Mouse (Mus musculus): Measurements from ENCODE around the gene Cds2.
"Not testable (repeated sequence)": the region's sequence is repeated elsewhere in the genome, so short reads cannot be mapped to it uniquely, and the experiment has no call there.

The Cds2 gene

GRCm38 (mm10) chr2:132265196-132265595 is 2.2 kb downstream of the Cds2 start:
- no peak for DNase-seq (ENCODE audit: low spot score in 2 of 2)

GRCm38 (mm10) chr2:132266086-132266485 is 3.1 kb downstream of the Cds2 start:
- no peak for DNase-seq (ENCODE audit: low spot score in 2 of 2)

GRCm38 (mm10) chr2:132269217-132269616 is 6.3 kb downstream of the Cds2 start:
- no peak for DNase-seq (ENCODE audit: low spot score in 2 of 2)

- no peak for DNase-seq (ENCODE audit: low spot score in 2 of 2)
These were observed 7.5 kb downstream of the Cds2 start for GRCm38 (mm10) chr2:132270331-132270951.

- DNase-seq (ENCODE audit: low spot score in 2 of 2) = no peak
These were observed 9.9 kb downstream of the Cds2 start for GRCm38 (mm10) chr2:132272694-132273389.

GRCm38 (mm10) chr2:132275527-132275926 is 12.6 kb downstream of the Cds2 start:
- no peak for DNase-seq (ENCODE audit: low spot score in 2 of 2)

GRCm38 (mm10) chr2:132276249-132276648 is 13.3 kb downstream of the Cds2 start:
- DNase-seq (ENCODE audit: low spot score in 2 of 2) = no peak

- DNase-seq (ENCODE audit: low spot score in 2 of 2) = no peak
These were observed 15.4 kb downstream of the Cds2 start for GRCm38 (mm10) chr2:132278273-132278853.

GRCm38 (mm10) chr2:132279336-132279882 is 16.5 kb downstream of the Cds2 start:
- DNase-seq (ENCODE audit: low spot score in 2 of 2) = no peak

- DNase-seq (ENCODE audit: low spot score in 2 of 2) = no peak
These were observed 17.0 kb downstream of the Cds2 start for GRCm38 (mm10) chr2:132279978-132280377.

- DNase-seq (ENCODE audit: low spot score in 2 of 2) = no peak
These were observed 17.7 kb downstream of the Cds2 start for GRCm38 (mm10) chr2:132280518-132281120.

GRCm38 (mm10) chr2:132281560-132282452 is 18.9 kb downstream of the Cds2 start:
- no peak for DNase-seq (ENCODE audit: low spot score in 2 of 2)

- DNase-seq (ENCODE audit: low spot score in 2 of 2) = no peak
These were observed 19.7 kb downstream of the Cds2 start for GRCm38 (mm10) chr2:132282453-132283174.

- no peak for DNase-seq (ENCODE audit: low spot score in 2 of 2)
These were observed 20.5 kb downstream of the Cds2 start for GRCm38 (mm10) chr2:132283236-132284070.

- no peak for DNase-seq (ENCODE audit: low spot score in 2 of 2)
These were observed 21.7 kb downstream of the Cds2 start for GRCm38 (mm10) chr2:132284492-132285139.

GRCm38 (mm10) chr2:132285722-132286121 is 22.8 kb downstream of the Cds2 start:
- not testable (repeated sequence) for DNase-seq (ENCODE audit: low spot score in 2 of 2)

- no peak for DNase-seq (ENCODE audit: low spot score in 2 of 2)
These were observed 23.6 kb downstream of the Cds2 start for GRCm38 (mm10) chr2:132286376-132287076.

GRCm38 (mm10) chr2:132289213-132289612 is 26.3 kb downstream of the Cds2 start:
- not testable (repeated sequence) for DNase-seq (ENCODE audit: low spot score in 2 of 2)

GRCm38 (mm10) chr2:132290808-132291207 is 27.9 kb downstream of the Cds2 start:
- no peak for DNase-seq (ENCODE audit: low spot score in 2 of 2)
